Mouse (Mus musculus) mouse trophoblast stem cell (cell line): ENCODE measurements around the gene Mat1a.

Source experiments
- in situ Hi-C, 2 experiments: fragments of 300-500 bp; cut with MseI, MboI; formaldehyde crosslinking; loops; 2 replicates in 1 of 2; 3 replicates in 1 of 2; pipeline ENCODE4 v1.15.1; 2025

The Mat1a gene

GRCm38 (mm10) chr14:41137006-41137405, 32.2 kb downstream of the Mat1a start:
- in situ Hi-C loops: no loop called here

- in situ Hi-C loops: no loop called here
These were observed 35.9 kb downstream of the Mat1a start for GRCm38 (mm10) chr14:41140686-41141085.

GRCm38 (mm10) chr14:41146035-41146434, 41.2 kb downstream of the Mat1a start:
- in situ Hi-C loops: no loop called here

GRCm38 (mm10) chr14:41146922-41147321, 42.1 kb downstream of the Mat1a start:
- in situ Hi-C loops: no loop called here

- in situ Hi-C loops: no loop called here
These were observed 42.5 kb downstream of the Mat1a start for GRCm38 (mm10) chr14:41147356-41147755.

GRCm38 (mm10) chr14:41151220-41151898, 46.5 kb downstream of the Mat1a start, which contains the start of gene Mbl1:
TSS of gene Mbl1 (plus strand) at chr14:41151458.
- in situ Hi-C loops: no loop called here

- in situ Hi-C loops: loop anchor here (5.0 kb wide), 2 partner anchors 33 to 68 kb away; no protein-coding TSS in a partner anchor
These were observed 55.2 kb downstream of the Mat1a start for GRCm38 (mm10) chr14:41160076-41160475.

- in situ Hi-C loops: loop anchor here (5.0 kb wide), 2 partner anchors 33 to 68 kb away; no protein-coding TSS in a partner anchor
These were observed 55.9 kb downstream of the Mat1a start for GRCm38 (mm10) chr14:41160743-41161142.

- in situ Hi-C loops: loop anchor here (5.0 kb wide), 2 partner anchors 35 to 70 kb away; no protein-coding TSS in a partner anchor
These were observed 57.8 kb downstream of the Mat1a start for GRCm38 (mm10) chr14:41162663-41163062.

- in situ Hi-C loops: no loop called here
These were observed 62.4 kb downstream of the Mat1a start for GRCm38 (mm10) chr14:41167278-41167677.

GRCm38 (mm10) chr14:41168567-41168966, 63.7 kb downstream of the Mat1a start:
- in situ Hi-C loops: no loop called here

GRCm38 (mm10) chr14:41170514-41170913, 65.7 kb downstream of the Mat1a start:
- in situ Hi-C loops: no loop called here
